Mouse (Mus musculus) cerebellum, adult 2 months (tissue): ENCODE results near the gene Yaf2. TPM values are rescaled to one million over a fixed set of nuclear protein-coding genes. Genes with fewer than 3 reads are reported as not detected.
A peak's percentile ranks its signal among the peaks of the same experiment; 100 is the strongest.

Source experiments
- DNase-seq, 2 experiments: peaks; one replicate each; pipeline ENCODE4 v3.0.0; 2021
- H3K27ac ChIP-seq: fragments of 200-500 bp; 2 replicates; pipeline ENCODE4 v1.5.1; 2012; ENCODE audit warnings: low read length, control low read depth, inconsistent platforms; ENCODE audit not compliant: insufficient read depth
- H3K27me3 ChIP-seq: fragments of 200-500 bp; 2 replicates; pipeline ENCODE4 v1.6.1; 2012; ENCODE audit warnings: inconsistent platforms, mild to moderate bottlenecking, low read length, moderate library complexity; ENCODE audit not compliant: control insufficient read depth, insufficient read depth
- H3K4me1 ChIP-seq: fragments of 200-500 bp; 2 replicates; pipeline ENCODE4 v1.6.1; 2011; ENCODE audit warnings: low read length; ENCODE audit not compliant: control insufficient read depth, insufficient read depth
- H3K4me3 ChIP-seq: fragments of 200-500 bp; replicated peaks from 2 replicates; pipeline ENCODE3; 2011; ENCODE audit warnings: mild to moderate bottlenecking, low read depth, low read length, control low read depth; ENCODE audit not compliant: insufficient read depth
- CTCF ChIP-seq: fragments of 200-500 bp; IDR thresholded peaks from 2 replicates; pipeline ENCODE4 v1.5.1; 2011; ENCODE audit warnings: low read depth, mild to moderate bottlenecking, control low read depth, low read length, moderate library complexity, borderline replicate concordance; ENCODE audit not compliant: insufficient read depth
- POLR2A ChIP-seq: fragments of 200-500 bp; IDR thresholded peaks from 2 replicates; pipeline ENCODE4 v1.6.1; 2011; ENCODE audit warnings: low read length, control low read depth, borderline replicate concordance; ENCODE audit not compliant: insufficient read depth
- WGBS: fragments of 180-500 bp; shearing (Covaris S2); methylation state at CpG from one replicate; pipeline ENCODE4 v1.1.7; 2018; 5-methylcytosine and 5-hydroxymethylcytosine counted together
- polyA plus RNA-seq: library from polyadenylated mRNA; depleted of rRNA; stranded (reverse); fragments of >200 nt; gene quantifications from 2 replicates; pipeline ENCODE4 v1.2.3, GENCODE M21; 2012

Gene Yaf2
- polyA plus RNA-seq, 1 experiment, result 95.5 TPM

- H3K4me3 ChIP-seq, result peak overlapping the region; percentile 86
- TF ChIP-seq POLR2A (no peak), CTCF (no peak)
- no peak overlapping the region for H3K27ac ChIP-seq
- 3% methylated on average over 14 of the region's 14 CpGs for WGBS
- H3K27me3 ChIP-seq, result no peaks in the 10 kb centered on the region
- DNase-seq, result peak; percentile 14 to 21
- H3K4me1 ChIP-seq, result peaks cover 4% of the 10 kb centered on the region; the same call in 1 of the 2 replicates
Observed at GRCm38 (mm10) chr15:93276276-93276675, 60.5 kb downstream of the Yaf2 start.

- TF ChIP-seq CTCF, result no peak
- TF ChIP-seq POLR2A, result no peak
- under 1% methylated on average over 21 of the region's 21 CpGs for WGBS
- peaks cover 4% of the 10 kb centered on the region; the same call in 1 of the 2 replicates for H3K4me1 ChIP-seq
- H3K4me3 ChIP-seq, result peak overlapping the region; percentile 86
- DNase-seq, result no peak
- H3K27me3 ChIP-seq, result no peaks in the 10 kb centered on the region
- H3K27ac ChIP-seq, result peak overlapping the region; percentile 14; the same call in 1 of the 2 replicates
Observed at GRCm38 (mm10) chr15:93275623-93276022, 61.1 kb downstream of the Yaf2 start.

- WGBS, result 2% methylated on average over 79 of the region's 93 CpGs
Observed at GRCm38 (mm10) chr15:93274679-93275583, 61.8 kb downstream of the Yaf2 start, which contains the start of gene Gxylt1. Gxylt1 (minus strand) TSS chr15:93275179.

GRCm38 (mm10) chr15:93273788-93274678 is 62.7 kb downstream of the Yaf2 start:
- Histone ChIP-seq H3K4me3 (peak overlapping the region; percentile 86), H3K4me1 (peaks cover 4% of the 10 kb centered on the region; the same call in 1 of the 2 replicates), H3K27me3 (no peaks in the 10 kb centered on the region), H3K27ac (no peak overlapping the region)
- WGBS, result 36% methylated on average over 19 of the region's 19 CpGs
- DNase-seq, result no peak
- TF ChIP-seq CTCF, result no peak

More at GRCm38 (mm10) chr15:93274679-93275583, 61.8 kb downstream of the Yaf2 start, which contains the start of gene Gxylt1:
- Histone ChIP-seq H3K27me3 (no peaks in the 10 kb centered on the region), H3K4me3 (peak within 1 kb of the TSS; percentile 86), H3K27ac (peak within 1 kb of the TSS; percentile 58), H3K4me1 (peaks cover 4% of the 10 kb centered on the region; the same call in 1 of the 2 replicates)
- TF ChIP-seq CTCF, result no peak
- TF ChIP-seq POLR2A, result peak; percentile 73; the same call in 1 of the 2 replicates
- peak; percentile 99 to 100 for DNase-seq

GRCm38 (mm10) chr15:93272948-93273347 is 63.8 kb downstream of the Yaf2 start:
- Histone ChIP-seq H3K27ac (no peak overlapping the region), H3K4me1 (peaks cover 4% of the 10 kb centered on the region; the same call in 1 of the 2 replicates), H3K4me3 (no peak overlapping the region), H3K27me3 (no peaks in the 10 kb centered on the region)
- DNase-seq, result no peak
- no peak for TF ChIP-seq POLR2A
- TF ChIP-seq CTCF, result no peak
- 87% methylated on average over 9 of the region's 9 CpGs for WGBS

GRCm38 (mm10) chr15:93270289-93270855 is 66.4 kb downstream of the Yaf2 start:
- Histone ChIP-seq H3K27ac (no peak overlapping the region), H3K27me3 (no peaks in the 10 kb centered on the region), H3K4me1 (peaks cover 9% of the 10 kb centered on the region), H3K4me3 (no peak overlapping the region)
- DNase-seq, result no peak
- 62% methylated on average over 9 of the region's 9 CpGs for WGBS
- TF ChIP-seq POLR2A, result no peak

GRCm38 (mm10) chr15:93269572-93269971 is 67.2 kb downstream of the Yaf2 start:
- Histone ChIP-seq H3K4me3 (no peak overlapping the region), H3K27ac (no peak overlapping the region), H3K27me3 (no peaks in the 10 kb centered on the region), H3K4me1 (peaks cover 9% of the 10 kb centered on the region)
- TF ChIP-seq CTCF, result no peak
- TF ChIP-seq POLR2A, result no peak
- DNase-seq, result no peak
- 96% methylated on average over 7 of the region's 7 CpGs for WGBS
